Mouse (Mus musculus): ENCODE data around the gene Lrr1. TPM values are rescaled to one million over a fixed set of nuclear protein-coding genes. Genes with fewer than 3 reads are reported as not detected.

Gene Lrr1
- polyA plus RNA-seq, 1 experiment from 2014 or later, result 1.9 TPM

DNA sequence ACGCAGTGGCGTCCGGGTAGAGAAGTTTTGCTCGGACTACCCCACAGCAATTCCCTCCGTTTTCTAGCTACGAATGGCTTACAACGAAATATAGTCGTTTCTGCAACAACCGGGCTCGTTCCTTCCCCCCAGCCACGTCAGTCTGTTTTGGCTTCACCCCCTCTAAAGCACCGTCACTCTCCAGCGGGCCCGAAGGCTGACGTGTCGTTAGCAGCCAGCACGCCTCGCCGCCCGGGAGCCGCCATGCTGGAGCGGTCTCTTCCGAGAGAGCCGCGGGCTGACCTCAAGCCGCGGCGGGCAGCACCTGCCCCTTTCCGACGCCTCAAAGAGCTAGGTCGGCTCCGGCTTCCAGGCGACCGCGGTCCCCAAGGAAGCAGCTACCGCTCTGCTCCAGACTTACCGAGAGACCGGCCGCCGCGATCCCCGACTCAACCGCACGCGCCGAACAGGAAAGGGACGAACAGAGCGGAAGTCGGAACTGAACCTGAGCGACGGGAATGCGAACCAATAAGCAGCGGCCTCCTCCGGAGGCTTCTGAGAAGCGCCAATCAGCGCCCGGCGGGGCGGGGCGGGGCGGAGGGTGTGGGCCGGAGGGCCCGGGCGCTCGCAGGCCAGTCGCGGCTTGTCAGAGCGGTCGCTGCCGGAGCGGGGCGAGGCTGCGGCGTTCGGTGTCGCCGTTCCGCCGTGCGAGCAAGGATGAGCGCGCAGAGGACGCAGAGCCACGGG is 15.1 kb downstream of the Lrr1 start, which contains the start of the genes Rpl36al and Mgat2:
Gene Rpl36al (minus strand): TSS at position 501 of the 726 bp plus-strand sequence.
Gene Mgat2 (plus strand): TSS at position 575 of the 726 bp plus-strand sequence.
- peak within 1 kb of the TSS; percentile 91 for H3K4me3 ChIP-seq (ENCODE audit: low read depth, low read length)
- H3K4me2 ChIP-seq (replicated peaks; ENCODE audit: low read depth, low read length), result peak within 1 kb of the TSS; percentile 97
- ATAC-seq, result peak; percentile 100
- H3K4me1 ChIP-seq (ENCODE audit: insufficient read depth, low read depth, low read length), result peaks cover 10% of the 10 kb centered on the region; the same call in 1 of the 2 replicates
- peak within 1 kb of the TSS; percentile 94 for H3K27ac ChIP-seq (ENCODE audit: low read length)
- peak; percentile 98 for DNase-seq (ENCODE audit: low spot score)
- WGBS, result 2% methylated on average over 79 of the region's 84 CpGs
- H3K27me3 ChIP-seq (replicated peaks; ENCODE audit: insufficient read depth, low read length), result no peaks in the 10 kb centered on the region
- H3K9me3 ChIP-seq (ENCODE audit: low read length), result no peaks in the 10 kb centered on the region
- TF ChIP-seq EP300 (IDR thresholded peaks at IDR 0.05), result no peak
- TF ChIP-seq CTCF (IDR thresholded peaks at IDR 0.05), result no peak
- H3K36me3 ChIP-seq (ENCODE audit: insufficient read depth, low read length), result no peaks in the 10 kb centered on the region
- peak within 1 kb of the TSS; percentile 84 for H3K9ac ChIP-seq (replicated peaks; ENCODE audit: low read depth)

- 2% methylated on average over 62 of the region's 86 CpGs for WGBS
- ATAC-seq, result peak; percentile 62
- peak; percentile 48 for DNase-seq (ENCODE audit: low spot score)
- Histone ChIP-seq H3K27ac (ENCODE audit: low read length) (peak overlapping the region; percentile 94), H3K9me3 (ENCODE audit: low read length) (no peaks in the 10 kb centered on the region), H3K36me3 (ENCODE audit: insufficient read depth, low read length) (no peaks in the 10 kb centered on the region), H3K4me1 (ENCODE audit: insufficient read depth, low read depth, low read length) (peaks cover 10% of the 10 kb centered on the region; the same call in 1 of the 2 replicates), H3K9ac (replicated peaks; ENCODE audit: low read depth) (peak overlapping the region; percentile 84), H3K27me3 (replicated peaks; ENCODE audit: insufficient read depth, low read length) (no peaks in the 10 kb centered on the region), H3K4me3 (ENCODE audit: low read depth, low read length) (peak overlapping the region; percentile 91), H3K4me2 (replicated peaks; ENCODE audit: low read depth, low read length) (peak overlapping the region; percentile 97)
- TF ChIP-seq EP300 (IDR thresholded peaks at IDR 0.05), result no peak
- no peak for TF ChIP-seq CTCF (IDR thresholded peaks at IDR 0.05)
These were observed 16.0 kb downstream of the Lrr1 start for GRCm38 (mm10) chr12:69184342-69185295.

GRCm38 (mm10) chr12:69185371-69185770 is 16.8 kb downstream of the Lrr1 start:
- ATAC-seq (no peak), DNase-seq (ENCODE audit: low spot score) (no peak)
- H3K9me3 ChIP-seq (ENCODE audit: low read length), result no peaks in the 10 kb centered on the region
- peak overlapping the region; percentile 94; the same call in 1 of the 2 replicates for H3K27ac ChIP-seq (ENCODE audit: low read length)
- whole genome bisulfite sequencing, result 62% methylated on average over 7 of the region's 7 CpGs
- TF ChIP-seq CTCF (IDR thresholded peaks at IDR 0.05) (no peak), EP300 (IDR thresholded peaks at IDR 0.05) (no peak)
- H3K4me1 ChIP-seq (ENCODE audit: insufficient read depth, low read depth, low read length), result peaks cover 10% of the 10 kb centered on the region; the same call in 1 of the 2 replicates
- H3K36me3 ChIP-seq (ENCODE audit: insufficient read depth, low read length), result no peaks in the 10 kb centered on the region
- H3K4me3 ChIP-seq (ENCODE audit: low read depth, low read length), result peak overlapping the region; percentile 91
- H3K27me3 ChIP-seq (replicated peaks; ENCODE audit: insufficient read depth, low read length), result no peaks in the 10 kb centered on the region
- peak overlapping the region; percentile 84; the same call in 1 of the 2 replicates for H3K9ac ChIP-seq (replicated peaks; ENCODE audit: low read depth)
- peak overlapping the region; percentile 97 for H3K4me2 ChIP-seq (replicated peaks; ENCODE audit: low read depth, low read length)

DNA sequence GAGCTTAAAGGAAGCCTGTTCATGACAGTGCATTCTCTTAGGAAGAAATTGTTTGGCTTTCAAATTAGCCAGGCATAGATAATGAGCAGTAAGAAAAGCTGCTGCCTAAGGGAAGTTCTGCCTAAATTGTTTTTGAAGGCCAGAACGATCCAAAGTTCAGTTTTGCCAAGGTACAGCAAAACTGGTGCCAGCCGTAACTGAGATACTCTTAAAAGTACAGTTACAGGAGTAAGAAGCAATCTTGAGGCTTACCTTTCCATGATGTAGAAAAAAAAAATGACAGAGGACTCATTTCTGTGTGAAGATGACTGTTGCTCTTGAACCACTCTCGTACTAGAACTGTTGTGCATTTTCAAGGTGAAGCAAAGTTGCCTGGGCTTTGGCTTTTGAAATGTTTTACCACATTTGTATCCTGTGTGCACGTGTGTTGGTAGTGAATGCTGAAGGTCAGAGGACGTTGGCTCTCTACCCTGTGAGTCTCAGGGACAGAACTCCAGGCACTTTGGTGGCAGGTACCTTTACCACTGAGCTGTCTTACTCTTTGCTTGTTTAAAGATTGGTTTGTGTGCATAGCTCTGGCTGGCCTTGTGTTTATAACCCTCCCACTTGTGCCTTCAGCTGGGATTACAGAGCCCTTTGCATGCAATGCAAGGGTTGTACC is 18.3 kb downstream of the Lrr1 start:
- Histone ChIP-seq H3K27ac (ENCODE audit: low read length) (no peak overlapping the region), H3K9ac (replicated peaks; ENCODE audit: low read depth) (no peak overlapping the region), H3K4me3 (ENCODE audit: low read depth, low read length) (no peak overlapping the region), H3K4me1 (ENCODE audit: insufficient read depth, low read depth, low read length) (peaks cover 10% of the 10 kb centered on the region; the same call in 1 of the 2 replicates), H3K9me3 (ENCODE audit: low read length) (no peaks in the 10 kb centered on the region), H3K4me2 (replicated peaks; ENCODE audit: low read depth, low read length) (no peak overlapping the region), H3K27me3 (replicated peaks; ENCODE audit: insufficient read depth, low read length) (no peaks in the 10 kb centered on the region), H3K36me3 (ENCODE audit: insufficient read depth, low read length) (no peaks in the 10 kb centered on the region)
- 55% methylated on average over 5 of the region's 5 CpGs for WGBS
- ATAC-seq (no peak), DNase-seq (ENCODE audit: low spot score) (no peak)
- TF ChIP-seq CTCF (IDR thresholded peaks at IDR 0.05), result no peak
- no peak for TF ChIP-seq EP300 (IDR thresholded peaks at IDR 0.05)

DNA sequence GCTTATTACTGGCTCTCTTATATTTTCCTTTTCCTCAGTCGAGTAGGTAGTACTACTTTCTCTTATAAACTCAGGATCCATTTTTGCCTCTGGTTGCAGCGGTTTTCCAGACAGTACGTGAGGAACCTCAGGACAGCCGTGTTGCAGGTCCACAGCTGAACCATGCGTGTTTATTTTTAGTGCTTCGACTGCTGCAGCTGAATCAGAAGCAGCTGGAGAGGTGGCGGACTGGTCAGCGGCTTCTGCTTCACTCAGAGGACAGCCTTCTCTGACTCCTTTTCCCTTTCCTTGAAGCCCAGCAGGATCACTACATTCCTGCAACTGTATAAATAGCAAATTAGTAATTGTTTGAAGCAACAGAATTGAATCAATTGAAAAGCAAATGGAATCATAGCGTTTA is 21.5 kb downstream of the Lrr1 start:
- no peaks in the 10 kb centered on the region for H3K36me3 ChIP-seq (ENCODE audit: insufficient read depth, low read length)
- ATAC-seq, result no peak
- H3K9me3 ChIP-seq (ENCODE audit: low read length), result no peaks in the 10 kb centered on the region
- H3K4me1 ChIP-seq (ENCODE audit: insufficient read depth, low read depth, low read length), result peaks cover 6% of the 10 kb centered on the region; the same call in 1 of the 2 replicates
- no peak overlapping the region for H3K4me3 ChIP-seq (ENCODE audit: low read depth, low read length)
- TF ChIP-seq CTCF (IDR thresholded peaks at IDR 0.05) (no peak), EP300 (IDR thresholded peaks at IDR 0.05) (no peak)
- no peak overlapping the region for H3K9ac ChIP-seq (replicated peaks; ENCODE audit: low read depth)
- WGBS, result 86% methylated on average over 9 of the region's 9 CpGs
- H3K27me3 ChIP-seq (replicated peaks; ENCODE audit: insufficient read depth, low read length), result no peaks in the 10 kb centered on the region
- H3K4me2 ChIP-seq (replicated peaks; ENCODE audit: low read depth, low read length), result no peak overlapping the region
- no peak for DNase-seq (ENCODE audit: low spot score)
- no peak overlapping the region for H3K27ac ChIP-seq (ENCODE audit: low read length)

Measured in lung, postnatal 0 days (tissue).